Mouse (Mus musculus): ENCODE data around the gene Gpi1. TPM values are rescaled to one million over a fixed set of nuclear protein-coding genes. Genes with fewer than 3 reads are reported as not detected.
"Not testable (repeated sequence)": the region's sequence is repeated elsewhere in the genome, so short reads cannot be mapped to it uniquely, and the experiment has no call there.

Gpi1 gene
- polyA plus RNA-seq, 1 experiment: 670 TPM

DNA sequence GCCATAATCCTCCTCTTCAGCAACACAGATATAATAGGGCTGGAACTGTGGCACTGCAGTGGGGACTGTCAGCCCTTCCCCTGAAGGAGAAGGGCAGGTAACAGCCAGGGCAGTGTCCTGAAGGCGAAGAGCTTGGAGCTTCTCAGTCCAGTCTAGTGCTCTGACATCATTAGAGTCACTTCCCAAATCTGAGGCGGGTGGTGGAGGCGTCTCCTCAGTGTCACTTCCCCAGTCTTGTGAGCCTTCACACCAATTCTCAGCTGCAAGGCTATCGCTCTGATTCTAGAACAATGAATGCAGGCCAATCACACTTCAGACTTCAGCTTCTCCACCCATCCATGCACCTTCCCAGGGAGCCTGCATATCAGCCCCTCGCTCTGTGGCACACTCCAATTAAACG is 37.3 kb downstream of the Gpi1 start:
- H3K27me3 ChIP-seq (ENCODE audit: control insufficient read depth, insufficient read depth, low read length, poor library complexity, severe bottlenecking): no peaks in the 10 kb centered on the region
- no peak overlapping the region for H3K27ac ChIP-seq (ENCODE audit: insufficient read depth, low read length)
- H3K9ac ChIP-seq (ENCODE audit: low read depth, poor library complexity, severe bottlenecking): no peak overlapping the region
- no peak for TF ChIP-seq POLR2A (IDR thresholded peaks at IDR 0.05; ENCODE audit: insufficient read depth, low read length)
- no peak for TF ChIP-seq CTCF (IDR thresholded peaks at IDR 0.05; ENCODE audit: low read depth, low read length)
- no peak for TF ChIP-seq EP300 (IDR thresholded peaks at IDR 0.05; ENCODE audit: insufficient read depth, low read depth, low read length)
- H3K36me3 ChIP-seq (ENCODE audit: control insufficient read depth, insufficient read depth, low read length, poor library complexity, severe bottlenecking): peaks cover 24% of the 10 kb centered on the region
- no peaks in the 10 kb centered on the region for H3K4me1 ChIP-seq (ENCODE audit: control insufficient read depth, insufficient read depth, low read length)
- no peak overlapping the region for H3K4me3 ChIP-seq (ENCODE audit: low read depth, low read length)
- H3K9me3 ChIP-seq (replicated peaks; ENCODE audit: control insufficient read depth, insufficient read depth, low read length, poor library complexity, severe bottlenecking): no peaks in the 10 kb centered on the region; the same call in 1 of the 2 replicates

DNA sequence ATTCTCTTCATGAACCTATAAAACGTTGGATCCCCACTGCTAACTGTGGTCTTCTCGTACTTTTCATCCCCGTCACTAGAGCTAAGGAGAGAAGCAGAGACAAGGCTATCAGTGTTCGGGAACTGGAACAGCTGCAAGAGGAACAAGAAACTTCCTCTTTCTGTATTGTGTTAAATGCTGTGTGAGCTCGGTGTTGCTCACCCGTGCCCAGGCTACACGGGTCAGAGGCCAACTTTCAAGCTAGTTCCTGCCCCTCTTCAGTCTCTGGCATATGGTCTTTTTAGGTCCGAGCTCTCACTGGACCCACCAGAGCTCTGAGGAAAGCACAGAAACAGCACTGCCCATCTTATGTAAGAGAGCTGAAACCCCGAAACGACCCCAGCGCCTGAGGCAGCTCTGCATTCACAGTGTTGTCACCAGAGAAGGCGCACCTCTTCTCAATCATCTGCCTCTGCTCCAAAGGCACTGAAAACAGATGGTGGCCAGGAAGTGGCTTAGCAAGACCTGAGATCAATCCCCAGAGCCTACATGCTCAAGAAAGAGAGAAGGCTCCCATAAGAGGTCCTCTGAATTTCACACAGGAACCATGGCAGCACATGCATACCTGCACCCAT is 40.7 kb downstream of the Gpi1 start:
- H3K27me3 ChIP-seq (ENCODE audit: control insufficient read depth, insufficient read depth, low read length, poor library complexity, severe bottlenecking): no peaks in the 10 kb centered on the region
- peaks cover 45% of the 10 kb centered on the region for H3K36me3 ChIP-seq (ENCODE audit: control insufficient read depth, insufficient read depth, low read length, poor library complexity, severe bottlenecking)
- no peaks in the 10 kb centered on the region for H3K4me1 ChIP-seq (ENCODE audit: control insufficient read depth, insufficient read depth, low read length)
- TF ChIP-seq EP300 (IDR thresholded peaks at IDR 0.05; ENCODE audit: insufficient read depth, low read depth, low read length) (no peak), CTCF (IDR thresholded peaks at IDR 0.05; ENCODE audit: low read depth, low read length) (no peak), POLR2A (IDR thresholded peaks at IDR 0.05; ENCODE audit: insufficient read depth, low read length) (no peak)
- no peak overlapping the region for H3K4me3 ChIP-seq (ENCODE audit: low read depth, low read length)
- no peak overlapping the region for H3K9ac ChIP-seq (ENCODE audit: low read depth, poor library complexity, severe bottlenecking)
- no peak overlapping the region for H3K27ac ChIP-seq (ENCODE audit: insufficient read depth, low read length)
- H3K9me3 ChIP-seq (replicated peaks; ENCODE audit: control insufficient read depth, insufficient read depth, low read length, poor library complexity, severe bottlenecking): no peaks in the 10 kb centered on the region

DNA sequence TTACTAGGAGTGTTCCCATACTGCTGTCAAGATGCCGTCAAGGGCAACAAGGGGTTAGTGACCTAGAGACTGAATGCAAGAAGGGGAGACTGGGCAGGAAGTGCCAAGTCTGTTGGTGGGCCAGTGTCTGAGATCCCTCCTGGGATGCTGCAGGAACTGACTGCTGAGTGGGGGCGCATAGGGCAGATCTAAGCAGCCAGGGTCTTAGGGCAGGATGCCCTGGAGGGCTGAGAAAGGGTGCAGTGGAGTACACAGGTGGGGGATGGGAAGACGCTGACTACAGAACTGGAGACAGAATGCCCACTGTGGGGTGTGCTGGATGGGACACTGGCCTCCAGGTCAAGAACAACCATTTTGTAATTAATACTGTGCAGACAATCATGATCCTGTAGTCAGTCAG is 46.3 kb downstream of the Gpi1 start:
- peak overlapping the region; percentile 24 for H3K4me3 ChIP-seq (ENCODE audit: low read depth, low read length)
- peak overlapping the region; percentile 30; the same call in 1 of the 2 replicates for H3K9ac ChIP-seq (ENCODE audit: low read depth, poor library complexity, severe bottlenecking)
- peaks cover 30% of the 10 kb centered on the region for H3K36me3 ChIP-seq (ENCODE audit: control insufficient read depth, insufficient read depth, low read length, poor library complexity, severe bottlenecking)
- no peaks in the 10 kb centered on the region for H3K27me3 ChIP-seq (ENCODE audit: control insufficient read depth, insufficient read depth, low read length, poor library complexity, severe bottlenecking)
- TF ChIP-seq POLR2A (IDR thresholded peaks at IDR 0.05; ENCODE audit: insufficient read depth, low read length): no peak
- peak; percentile 58; the same call in 1 of the 2 replicates for TF ChIP-seq EP300 (IDR thresholded peaks at IDR 0.05; ENCODE audit: insufficient read depth, low read depth, low read length)
- no peak for TF ChIP-seq CTCF (IDR thresholded peaks at IDR 0.05; ENCODE audit: low read depth, low read length)
- no peaks in the 10 kb centered on the region for H3K9me3 ChIP-seq (replicated peaks; ENCODE audit: control insufficient read depth, insufficient read depth, low read length, poor library complexity, severe bottlenecking)
- H3K27ac ChIP-seq (ENCODE audit: insufficient read depth, low read length): peak overlapping the region; percentile 84
- H3K4me1 ChIP-seq (ENCODE audit: control insufficient read depth, insufficient read depth, low read length): peaks cover 5% of the 10 kb centered on the region

DNA sequence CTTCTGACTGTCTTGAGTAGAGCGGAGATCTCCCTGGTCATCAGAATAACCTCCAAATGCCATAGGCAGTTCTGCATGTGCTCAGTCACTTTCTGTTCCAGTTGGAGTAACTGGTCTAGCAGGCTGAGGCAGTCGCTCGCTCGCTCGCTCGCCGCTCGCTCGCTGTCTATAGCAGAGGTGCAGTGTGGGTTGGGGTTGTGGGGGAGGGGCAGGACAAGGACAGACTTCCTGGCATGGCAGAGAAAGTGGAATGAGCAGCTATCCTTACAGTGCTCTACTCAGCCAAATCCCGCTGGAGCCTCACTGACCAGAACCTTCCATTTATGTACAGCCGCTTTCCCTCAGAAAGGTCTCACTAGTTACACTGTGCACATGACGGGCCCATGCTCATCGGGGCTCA is 46.8 kb downstream of the Gpi1 start:
- H3K4me3 ChIP-seq (ENCODE audit: low read depth, low read length): peak overlapping the region; percentile 46
- peaks cover 5% of the 10 kb centered on the region for H3K4me1 ChIP-seq (ENCODE audit: control insufficient read depth, insufficient read depth, low read length)
- peak overlapping the region; percentile 30 for H3K9ac ChIP-seq (ENCODE audit: low read depth, poor library complexity, severe bottlenecking)
- TF ChIP-seq POLR2A (IDR thresholded peaks at IDR 0.05; ENCODE audit: insufficient read depth, low read length): no peak
- no peak for TF ChIP-seq CTCF (IDR thresholded peaks at IDR 0.05; ENCODE audit: low read depth, low read length)
- TF ChIP-seq EP300 (IDR thresholded peaks at IDR 0.05; ENCODE audit: insufficient read depth, low read depth, low read length): peak; percentile 21; the same call in 1 of the 2 replicates
- H3K27me3 ChIP-seq (ENCODE audit: control insufficient read depth, insufficient read depth, low read length, poor library complexity, severe bottlenecking): no peaks in the 10 kb centered on the region
- no peaks in the 10 kb centered on the region for H3K9me3 ChIP-seq (replicated peaks; ENCODE audit: control insufficient read depth, insufficient read depth, low read length, poor library complexity, severe bottlenecking)
- peak overlapping the region; percentile 84 for H3K27ac ChIP-seq (ENCODE audit: insufficient read depth, low read length)
- peaks cover 26% of the 10 kb centered on the region for H3K36me3 ChIP-seq (ENCODE audit: control insufficient read depth, insufficient read depth, low read length, poor library complexity, severe bottlenecking)

DNA sequence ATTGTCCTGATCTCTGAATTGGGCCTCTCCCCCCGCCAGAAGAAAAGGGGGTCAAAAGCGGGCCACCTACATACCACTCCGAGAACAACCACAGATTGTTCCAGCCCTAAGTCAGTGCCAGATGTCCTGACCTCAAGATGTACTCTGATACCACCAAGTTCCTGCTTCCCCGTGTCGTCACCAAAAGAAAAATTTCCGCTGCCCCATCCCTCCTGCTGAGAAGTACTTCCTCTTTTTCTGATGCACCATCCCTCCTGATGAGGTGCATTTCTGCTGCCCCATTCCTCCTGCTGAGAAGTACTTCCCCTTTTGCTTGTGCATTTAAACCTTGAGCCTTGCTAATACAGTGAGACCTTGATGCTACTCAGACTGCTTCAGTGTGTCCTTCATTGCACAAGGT is 53.9 kb downstream of the Gpi1 start:
- H3K9me3 ChIP-seq (replicated peaks; ENCODE audit: control insufficient read depth, insufficient read depth, low read length, poor library complexity, severe bottlenecking): peaks cover 10% of the 10 kb centered on the region
- not testable (repeated sequence) for H3K27ac ChIP-seq (ENCODE audit: insufficient read depth, low read length)

DNA sequence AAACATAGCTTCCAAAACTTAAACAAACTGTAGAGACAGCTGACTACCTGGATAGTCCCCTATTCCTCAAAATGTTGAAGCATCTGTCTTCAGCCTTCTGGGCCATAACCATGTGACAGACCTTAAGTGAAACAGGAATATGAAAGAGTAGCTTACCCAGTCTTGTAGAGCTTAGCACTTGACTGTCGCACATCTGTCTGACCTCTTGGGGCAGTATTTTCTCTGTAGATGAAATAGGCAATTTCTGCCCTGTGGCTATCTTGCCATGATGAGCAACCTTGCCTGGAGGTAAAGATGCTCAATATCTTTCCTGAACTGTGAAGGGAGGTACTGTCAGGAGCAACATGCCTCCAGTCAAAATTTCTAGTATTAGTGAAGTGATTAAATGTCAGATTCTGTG is 57.9 kb downstream of the Gpi1 start:
- no peak for TF ChIP-seq POLR2A (IDR thresholded peaks at IDR 0.05; ENCODE audit: insufficient read depth, low read length)
- no peak for TF ChIP-seq CTCF (IDR thresholded peaks at IDR 0.05; ENCODE audit: low read depth, low read length)
- TF ChIP-seq EP300 (IDR thresholded peaks at IDR 0.05; ENCODE audit: insufficient read depth, low read depth, low read length): no peak
- Histone ChIP-seq H3K27ac (ENCODE audit: insufficient read depth, low read length) (no peak overlapping the region), H3K4me1 (ENCODE audit: control insufficient read depth, insufficient read depth, low read length) (no peaks in the 10 kb centered on the region), H3K27me3 (ENCODE audit: control insufficient read depth, insufficient read depth, low read length, poor library complexity, severe bottlenecking) (no peaks in the 10 kb centered on the region), H3K4me3 (ENCODE audit: low read depth, low read length) (no peak overlapping the region), H3K9ac (ENCODE audit: low read depth, poor library complexity, severe bottlenecking) (no peak overlapping the region), H3K36me3 (ENCODE audit: control insufficient read depth, insufficient read depth, low read length, poor library complexity, severe bottlenecking) (no peaks in the 10 kb centered on the region), H3K9me3 (replicated peaks; ENCODE audit: control insufficient read depth, insufficient read depth, low read length, poor library complexity, severe bottlenecking) (peaks cover 4% of the 10 kb centered on the region)

More for the DNA sequence above, 53.9 kb downstream of the Gpi1 start:
- H3K4me1 ChIP-seq (ENCODE audit: control insufficient read depth, insufficient read depth, low read length); H3K36me3 ChIP-seq (ENCODE audit: control insufficient read depth, insufficient read depth, low read length, poor library complexity, severe bottlenecking); H3K27me3 ChIP-seq (ENCODE audit: control insufficient read depth, insufficient read depth, low read length, poor library complexity, severe bottlenecking); H3K9ac ChIP-seq (ENCODE audit: low read depth, poor library complexity, severe bottlenecking); H3K4me3 ChIP-seq (ENCODE audit: low read depth, low read length): not testable (repeated sequence)

All from ES-Bruce4 (cell line).